In the genomic region with DNA sequence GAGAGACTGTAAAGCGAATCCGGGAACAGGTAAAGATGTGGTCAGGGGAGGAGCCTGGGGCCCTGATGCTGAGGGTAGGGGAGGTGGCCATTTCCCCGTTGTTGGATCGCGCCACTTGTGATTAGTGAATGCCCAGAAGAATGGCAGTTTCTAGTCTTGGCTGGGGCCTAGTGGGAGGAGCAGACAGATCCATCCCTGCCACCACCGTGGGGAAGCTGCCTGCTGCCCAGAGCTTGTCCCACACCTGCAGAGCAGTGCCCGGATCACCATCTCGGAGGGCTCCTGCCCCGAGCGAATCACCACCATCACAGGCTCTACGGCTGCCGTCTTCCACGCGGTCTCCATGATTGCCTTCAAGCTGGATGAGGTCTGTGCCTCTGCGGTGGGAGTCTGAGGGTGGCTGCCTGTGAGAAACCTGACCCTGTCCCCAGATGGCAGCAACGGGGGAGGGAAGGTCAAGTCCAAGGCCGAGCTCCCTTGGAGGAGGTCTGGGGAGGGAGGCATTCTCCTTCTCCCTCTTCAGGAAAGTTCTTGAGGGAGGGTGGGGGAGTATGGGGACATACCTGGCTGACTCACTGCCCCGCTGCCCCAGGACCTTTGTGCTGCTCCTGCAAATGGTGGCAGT, we compare ENCODE assay signal across 17 mouse cellular contexts. TPM values are rescaled to one million over a fixed set of nuclear protein-coding genes. Genes with fewer than 3 reads are reported as not detected.
A peak's percentile ranks its signal among the peaks of the same experiment; 100 is the strongest.
DNase-seq lines count a peak whose midpoint lies in the region; ATAC-seq and TF ChIP-seq lines count a peak whose summit lies in the region.
"Had no signal": no experiment of that assay in that cellular context is flagged by ENCODE, and none has a peak within 500 bp of the region (broad histone marks: within the 10 kb centered on the region; RNA-seq: fewer than 3 reads in every experiment).

No protein-coding gene starts in this region.

- WGBS in kidney, postnatal 0 days, result 44% methylated on average over 18 of the region's 18 CpGs

- no peak; the same call in 1 of the 2 replicates for ATAC-seq in kidney, postnatal 0 days (replicated peaks; ENCODE audit: low FRiP score, low read depth)
- ATAC-seq: midbrain, embryonic 15.5 days had no signal

- peak; percentile 66 for DNase-seq in kidney, postnatal 0 days (ENCODE audit: low spot score)
- DNase-seq in kidney, postnatal 10 days, result no peak
- DNase-seq in brain, adult 2 months (ENCODE audit: low read depth, low spot score), result peak; percentile 91
- DNase-seq in cerebellum, postnatal 25 days, result peak; percentile 85 to 87
- no peak for DNase-seq in spleen, adult 18-20 months
- no peak for DNase-seq in urinary bladder, postnatal 4 days (ENCODE audit: low spot score in 2 of 2)
- DNase-seq: kidney, adult 8-10 months; lung, postnatal 14 days; right cerebral cortex, adult 18-20 months; thymus, adult 18-20 months had no signal

- H3K4me3 ChIP-seq in kidney, postnatal 0 days (replicated peaks; ENCODE audit: low read depth, low read length), result no peak overlapping the region
- peak overlapping the region; percentile 51 for H3K4me3 ChIP-seq in E14TG2a.4 (replicated peaks; ENCODE audit: low read length)
- H3K4me3 ChIP-seq: heart, embryonic 13.5 days; hindbrain, embryonic 15.5 days; limb, embryonic 12.5 days; liver, embryonic 15.5 days; midbrain, embryonic 15.5 days had no signal

- peaks cover 13% of the 10 kb centered on the region for H3K36me3 ChIP-seq in kidney, postnatal 0 days (ENCODE audit: insufficient read depth, low read length)
- H3K36me3 ChIP-seq in E14TG2a.4 (ENCODE audit: insufficient read depth, low read length), result peaks cover 80% of the 10 kb centered on the region
- H3K36me3 ChIP-seq: liver, embryonic 15.5 days had no signal

- no peaks in the 10 kb centered on the region for H3K27me3 ChIP-seq in kidney, postnatal 0 days (ENCODE audit: insufficient read depth, low read length)
- peaks cover 3% of the 10 kb centered on the region for H3K27me3 ChIP-seq in E14TG2a.4 (ENCODE audit: insufficient read depth, low read length)
- H3K27me3 ChIP-seq: CH12.LX; hindbrain, embryonic 15.5 days; midbrain, embryonic 15.5 days had no signal

- no peak overlapping the region for H3K9ac ChIP-seq in kidney, postnatal 0 days (ENCODE audit: low read depth, low read length)
- H3K9ac ChIP-seq: heart, embryonic 13.5 days; hindbrain, embryonic 15.5 days; limb, embryonic 12.5 days; liver, embryonic 15.5 days; midbrain, embryonic 15.5 days had no signal

- no peak for TF ChIP-seq CTCF in kidney, postnatal 0 days (IDR thresholded peaks at IDR 0.05; ENCODE audit: low read depth)
- TF ChIP-seq CTCF in E14TG2a.4 (conservative IDR thresholded peaks at IDR 0.05; ENCODE audit: low read length), result no peak

- no peak overlapping the region; the same call in 1 of the 2 replicates for H3K27ac ChIP-seq in kidney, postnatal 0 days
- H3K27ac ChIP-seq: heart, embryonic 13.5 days; hindbrain, embryonic 15.5 days; limb, embryonic 12.5 days; liver, embryonic 15.5 days; midbrain, embryonic 15.5 days had no signal

- no peaks in the 10 kb centered on the region for H3K9me3 ChIP-seq in kidney, postnatal 0 days (replicated peaks; ENCODE audit: low read length)
- H3K9me3 ChIP-seq in E14TG2a.4 (ENCODE audit: low read length), result no peaks in the 10 kb centered on the region
- H3K9me3 ChIP-seq: heart, embryonic 13.5 days; hindbrain, embryonic 15.5 days; limb, embryonic 12.5 days; liver, embryonic 15.5 days; midbrain, embryonic 15.5 days had no signal

- no peak overlapping the region for H3K4me2 ChIP-seq in kidney, postnatal 0 days (ENCODE audit: low read length)
- H3K4me2 ChIP-seq: heart, embryonic 13.5 days; hindbrain, embryonic 15.5 days; limb, embryonic 12.5 days; liver, embryonic 15.5 days; midbrain, embryonic 15.5 days had no signal

- peaks cover 24% of the 10 kb centered on the region for H3K4me1 ChIP-seq in kidney, postnatal 0 days (replicated peaks; ENCODE audit: insufficient read depth, low read length)
- peaks cover 87% of the 10 kb centered on the region for H3K4me1 ChIP-seq in E14TG2a.4 (replicated peaks; ENCODE audit: low read depth, low read length)

RNA-seq across cellular contexts. Expression of gene Gpr62, which starts 5.2 kb away (rescaled TPM):
- 0.52 and 0.91 TPM in 2 replicates for polyA plus RNA-seq in kidney, postnatal 0 days (2015; fragmentation: Nextera tagmentation; extraction: Ambion mirVana)
- polyA plus RNA-seq: liver, embryonic 15.5 days had no signal

RNA-seq across cellular contexts. Expression of gene Pcbp4, which starts 7.4 kb away (rescaled TPM):
- 78.6 and 79.7 TPM in 2 replicates for polyA plus RNA-seq in kidney, postnatal 0 days (2015; fragmentation: Nextera tagmentation; extraction: Ambion mirVana)

RNA-seq across cellular contexts. Expression of gene Abhd14a, which starts 13.0 kb away (rescaled TPM):
- polyA plus RNA-seq in kidney, postnatal 0 days (2015; fragmentation: Nextera tagmentation; extraction: Ambion mirVana), result 57.0 and 60.8 TPM in 2 replicates

RNA-seq across cellular contexts. Expression of gene Abhd14b, which starts 13.3 kb away (rescaled TPM):
- 72.8 and 75.2 TPM in 2 replicates for polyA plus RNA-seq in kidney, postnatal 0 days (2015; fragmentation: Nextera tagmentation; extraction: Ambion mirVana)

RNA-seq across cellular contexts. Expression of gene Rrp9, which starts 15.2 kb away (rescaled TPM):
- polyA plus RNA-seq in kidney, postnatal 0 days (2015; fragmentation: Nextera tagmentation; extraction: Ambion mirVana), result 35.6 and 40.0 TPM in 2 replicates

Comparison
In these comparisons a context has a peak if more than half of its experiments do, and no peak if none do; other contexts are left out.
1. DNase-seq: peak in kidney, postnatal 0 days (single experiment), brain, adult 2 months (single experiment) and cerebellum, postnatal 25 days (2 of 2); none in kidney, postnatal 10 days (single experiment), spleen, adult 18-20 months (0 of 2) and urinary bladder, postnatal 4 days (0 of 2).